Mouse (Mus musculus): ENCODE results near the gene Kcnmb2.

GRCm38 (mm10) chr3:31871461-31871860 is 30.8 kb upstream of the Kcnmb2 start:
- TF ChIP-seq MAX (IDR thresholded peaks at IDR 0.05; ENCODE audit: low read length) (no peak), NELFE (IDR thresholded peaks at IDR 0.05; ENCODE audit: low read depth, low read length) (no peak), POLR2A (IDR thresholded peaks at IDR 0.05; ENCODE audit: low read depth, low read length) (no peak), BHLHE40 (IDR thresholded peaks at IDR 0.05; ENCODE audit: low read depth, low read length) (no peak), CTCF (conservative IDR thresholded peaks at IDR 0.05 in 1 of 2, IDR thresholded peaks at IDR 0.05 in 1 of 2; ENCODE audit: low read depth in 2 of 2, low read length in 2 of 2) (no peak), ETS1 (conservative IDR thresholded peaks at IDR 0.05; ENCODE audit: low read depth, low read length) (no peak)
